Mouse (Mus musculus) spleen, postnatal 10 days (tissue): ENCODE results near the gene Smad5.
A peak's percentile ranks its signal among the peaks of the same experiment; 100 is the strongest.

Source experiments
- DNase-seq, 2 experiments: peaks; one replicate each; pipeline ENCODE4 v3.0.0; 2021 to 2022; ENCODE audit warnings: low spot score in 2 of 2

Smad5 gene

GRCm38 (mm10) chr13:56702469-56703221, at the start of gene Smad5:
Gene Smad5 (plus strand): TSS chr13:56703010.
- peak in 1 of 2 experiments; percentile 83 for DNase-seq

DNA sequence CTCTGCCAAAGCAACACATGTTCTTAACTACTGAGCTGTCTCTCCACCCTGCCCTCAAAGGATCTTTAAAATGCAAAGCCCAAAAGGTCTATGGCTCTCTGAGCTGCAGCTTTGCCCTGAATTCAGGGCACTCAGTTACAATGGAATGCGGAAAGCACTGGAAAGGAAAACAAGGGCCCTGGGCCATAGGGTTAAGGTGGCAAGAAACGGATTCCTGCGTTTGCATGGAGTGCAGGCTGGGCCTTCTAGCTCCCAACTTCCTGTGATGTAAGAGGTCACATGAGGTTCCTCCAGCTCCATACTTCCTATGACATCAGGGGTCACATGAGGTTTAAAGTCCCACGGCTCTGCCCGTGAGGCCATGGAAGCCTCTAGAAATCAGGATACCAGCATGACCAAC, 48.6 kb upstream of the Smad5 start:
- DNase-seq, result no peak

GRCm38 (mm10) chr13:56657946-56658512, 44.8 kb upstream of the Smad5 start:
- peak; percentile 29 to 82 for DNase-seq

- DNase-seq, result no peak
Measured at GRCm38 (mm10) chr13:56658931-56659330, 43.9 kb upstream of the Smad5 start.

GRCm38 (mm10) chr13:56661914-56662621, 40.7 kb upstream of the Smad5 start:
- no peak for DNase-seq

DNA sequence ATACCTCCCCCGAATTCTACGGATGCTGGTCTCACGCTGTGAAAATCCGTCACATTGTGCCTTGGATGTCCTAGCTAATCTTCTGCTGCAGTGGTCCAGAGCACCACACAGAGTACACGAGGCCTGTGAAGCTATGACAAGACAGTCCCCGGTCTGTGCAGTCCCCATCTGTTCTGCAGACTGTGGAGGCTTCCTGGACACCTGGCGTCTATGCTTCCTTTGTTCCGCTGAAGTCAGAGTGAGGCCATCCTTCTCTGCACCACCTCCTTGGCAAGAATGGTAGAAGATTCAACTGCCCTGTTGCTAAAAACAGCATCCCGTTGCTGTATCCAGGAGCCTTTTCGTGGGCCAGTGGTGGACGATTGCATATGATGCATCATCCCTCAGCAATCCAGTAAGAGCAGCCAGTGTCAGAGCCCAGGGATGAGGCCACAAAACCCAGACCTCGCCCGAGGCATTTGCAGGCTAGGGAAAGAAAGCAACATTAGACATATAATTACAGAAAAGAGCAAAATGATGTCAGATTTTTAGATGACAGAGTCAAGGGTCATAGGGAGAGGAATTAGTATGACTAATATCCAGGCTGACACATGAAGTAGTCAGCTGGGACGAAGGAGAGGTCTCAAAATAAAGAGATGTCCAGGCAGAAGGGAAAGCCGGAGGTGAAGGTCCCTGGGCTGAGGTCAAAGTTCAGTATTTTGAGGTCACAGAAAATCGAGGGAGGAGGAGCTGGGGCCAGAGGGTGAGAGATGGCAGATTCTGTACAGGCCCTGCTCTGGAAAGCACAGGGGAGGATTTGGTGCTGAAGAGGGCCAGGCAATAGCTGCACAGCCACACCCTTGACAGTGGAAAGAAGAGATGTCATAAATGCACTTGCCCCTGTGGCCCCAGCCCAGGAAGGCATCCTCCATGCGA, 38.3 kb upstream of the Smad5 start:
- DNase-seq, result no peak

GRCm38 (mm10) chr13:56671206-56671605, 31.6 kb upstream of the Smad5 start:
- DNase-seq, result no peak

DNA sequence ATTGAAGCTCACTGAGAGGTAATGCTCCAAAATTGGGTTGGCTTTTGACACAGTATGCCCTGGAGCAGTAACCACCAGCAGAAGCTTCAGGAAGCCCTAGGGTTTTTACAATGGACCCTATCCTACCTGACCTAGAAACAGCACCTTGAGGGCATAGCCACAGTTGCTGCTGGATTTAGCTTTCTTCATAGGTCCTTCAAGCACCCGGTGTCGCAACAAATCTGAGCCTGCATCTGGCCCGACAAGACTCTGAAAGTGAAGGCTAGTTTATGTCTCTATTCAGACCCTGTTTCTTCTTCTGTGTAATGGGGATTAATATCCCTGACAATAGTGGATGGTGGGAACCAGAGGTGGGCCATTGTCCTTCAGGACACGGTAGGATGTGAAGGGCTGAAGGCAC, 25.1 kb upstream of the Smad5 start:
- DNase-seq, result no peak

DNA sequence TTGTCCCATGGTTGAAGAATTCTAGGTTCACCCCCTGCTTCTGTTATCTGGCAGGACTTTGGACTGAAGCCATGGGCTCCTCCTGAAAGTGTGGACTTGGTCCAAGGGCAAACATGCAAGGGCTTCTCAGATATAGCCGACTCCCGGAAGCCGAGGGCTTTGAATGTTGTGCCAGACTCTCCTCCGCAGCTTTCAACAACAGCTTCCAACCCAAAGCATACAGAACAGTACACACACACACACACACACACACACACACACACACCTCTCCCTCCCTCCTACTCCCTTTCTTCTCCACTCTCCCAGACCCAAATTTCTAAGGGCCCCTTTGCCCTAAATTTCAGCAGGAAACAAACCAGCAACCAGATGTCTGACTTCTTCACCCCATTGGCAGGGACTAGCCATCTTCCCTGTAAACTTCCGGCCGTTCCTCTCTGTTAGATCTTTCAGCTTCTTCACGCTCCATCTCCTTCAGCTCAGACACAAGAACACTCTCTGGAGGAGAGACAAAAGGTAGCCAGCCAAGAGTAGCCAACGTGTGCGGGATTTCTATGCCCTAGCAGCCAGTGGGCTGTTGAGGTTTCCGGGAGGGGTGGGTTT, 24.5 kb upstream of the Smad5 start:
- DNase-seq, result no peak

GRCm38 (mm10) chr13:56678826-56679504, 23.8 kb upstream of the Smad5 start:
- DNase-seq, result no peak

GRCm38 (mm10) chr13:56681924-56682323, 20.9 kb upstream of the Smad5 start:
- DNase-seq, result no peak

GRCm38 (mm10) chr13:56682326-56682725, 20.5 kb upstream of the Smad5 start:
- DNase-seq, result no peak

DNA sequence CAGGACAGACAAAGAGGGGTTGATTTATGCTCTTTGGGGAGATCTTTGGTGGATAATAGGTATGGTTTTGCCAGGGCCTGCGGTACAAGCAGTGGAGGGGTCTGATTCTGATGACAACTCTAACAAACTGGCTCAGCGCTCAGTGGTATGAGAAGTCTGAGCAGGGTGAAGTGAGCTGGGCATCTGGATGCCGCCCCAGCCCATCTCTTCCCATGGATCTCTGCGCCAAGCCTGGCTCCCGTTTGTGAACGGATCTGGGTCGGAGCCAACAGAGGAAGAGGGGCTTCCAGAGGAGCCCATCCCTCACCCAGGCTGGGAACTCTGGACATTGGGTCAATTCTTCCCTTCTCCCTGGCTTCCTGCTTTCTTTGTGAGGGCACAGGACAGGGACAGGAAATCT, 19.5 kb upstream of the Smad5 start:
- no peak for DNase-seq

DNA sequence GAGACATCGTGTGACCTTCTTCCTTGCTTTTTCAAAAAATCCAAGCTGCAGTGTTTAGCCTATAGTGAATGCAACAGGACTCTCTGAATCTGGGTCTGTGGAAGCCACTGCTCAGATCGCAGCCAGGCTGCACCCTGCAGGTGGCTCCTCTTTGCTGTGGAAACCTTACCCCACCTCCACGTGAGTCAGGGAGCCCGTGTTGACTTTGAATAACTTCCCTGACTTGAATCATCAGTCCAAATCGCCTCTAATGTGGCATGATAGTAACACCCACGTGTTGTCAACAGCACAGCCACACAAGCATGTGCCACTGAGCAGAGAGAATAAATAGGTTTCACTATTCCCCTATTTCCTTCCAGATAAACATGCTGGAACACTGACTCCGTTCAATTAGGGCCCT, 10.8 kb upstream of the Smad5 start:
- DNase-seq, result no peak

GRCm38 (mm10) chr13:56692644-56693043, 10.2 kb upstream of the Smad5 start:
- DNase-seq, result no peak

- no peak for DNase-seq
Measured at GRCm38 (mm10) chr13:56695701-56696100, 7.1 kb upstream of the Smad5 start.

DNA sequence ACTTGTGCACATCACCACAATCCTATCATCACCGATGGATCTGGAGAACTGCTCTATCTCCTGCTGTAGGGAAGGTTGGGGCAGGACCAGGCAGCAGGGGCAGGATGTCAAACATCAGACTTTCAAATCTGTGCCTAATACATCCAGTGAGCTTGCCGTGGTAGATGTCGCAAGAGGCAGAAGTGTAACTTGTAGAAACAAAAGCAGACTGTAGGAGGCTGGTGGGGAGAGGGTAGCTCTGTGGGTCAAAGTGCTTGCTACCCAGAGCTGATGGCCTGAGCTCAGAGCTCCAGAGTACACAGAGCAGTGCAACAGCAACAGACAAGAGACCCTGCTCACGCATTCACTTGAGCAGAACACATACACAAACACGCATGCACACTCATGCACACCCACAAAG, 6.1 kb upstream of the Smad5 start:
- DNase-seq, result no peak

- DNase-seq, result no peak
Measured at GRCm38 (mm10) chr13:56697171-56697570, 5.6 kb upstream of the Smad5 start.

- DNase-seq, result no peak
Measured at GRCm38 (mm10) chr13:56698391-56698790, 4.4 kb upstream of the Smad5 start.

GRCm38 (mm10) chr13:56699370-56699769, 3.4 kb upstream of the Smad5 start:
- DNase-seq, result no peak

DNA sequence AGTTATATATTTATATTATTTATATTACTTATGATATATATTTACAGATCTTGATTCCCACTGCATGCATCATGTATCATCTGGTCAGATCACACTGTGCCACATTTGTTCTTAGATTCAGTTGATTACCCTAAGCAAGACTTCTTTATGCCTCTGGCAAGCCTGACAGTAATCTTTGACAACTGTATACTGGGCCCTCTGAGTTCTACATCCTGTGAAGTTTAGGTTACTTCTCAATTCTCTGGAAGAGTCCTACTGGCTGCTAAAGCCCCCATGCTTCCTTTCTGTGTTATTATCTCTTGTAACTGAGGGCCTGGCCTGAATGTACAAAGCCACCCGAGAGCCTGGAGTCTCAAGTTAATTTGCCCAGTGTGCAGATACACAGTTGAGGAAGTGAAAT, 1.8 kb upstream of the Smad5 start:
- DNase-seq, result no peak
